ENCODE assay signal across 8 mouse cellular contexts in genomic region chr2:152820369-152820768, GRCm38 (mm10). TPM values are rescaled to one million over a fixed set of nuclear protein-coding genes. Genes with fewer than 3 reads are reported as not detected.
DNase-seq lines count a peak whose midpoint lies in the region; ATAC-seq and TF ChIP-seq lines count a peak whose summit lies in the region.

No protein-coding gene starts in this region.

- no peaks in the 10 kb centered on the region for H3K27me3 ChIP-seq in intestine, postnatal 0 days (replicated peaks; ENCODE audit: control insufficient read depth, insufficient read depth, low read length)
- no peaks in the 10 kb centered on the region for H3K27me3 ChIP-seq in liver, embryonic 14.5 days (ENCODE audit: control insufficient read depth, insufficient read depth, low read length)
- H3K27me3 ChIP-seq in neural tube, embryonic 14.5 days (ENCODE audit: control insufficient read depth, insufficient read depth, low read length): no peaks in the 10 kb centered on the region

- H3K27ac ChIP-seq in intestine, postnatal 0 days (ENCODE audit: low read depth, low read length): peak overlapping the region; percentile 54
- peak overlapping the region; percentile 14; the same call in 1 of the 2 replicates for H3K27ac ChIP-seq in liver, embryonic 14.5 days
- H3K27ac ChIP-seq in neural tube, embryonic 14.5 days (ENCODE audit: low read depth, low read length): peak overlapping the region; percentile 52; the same call in 1 of the 2 replicates

- H3K4me3 ChIP-seq in intestine, postnatal 0 days (ENCODE audit: low read depth, low read length): no peak overlapping the region
- H3K4me3 ChIP-seq in liver, embryonic 14.5 days (ENCODE audit: insufficient read depth in 1 of 2, low read depth in 2 of 2, low read length in 2 of 2): no peak overlapping the region
- no peak overlapping the region for H3K4me3 ChIP-seq in neural tube, embryonic 14.5 days (ENCODE audit: low read depth, low read length)

- H3K36me3 ChIP-seq in intestine, postnatal 0 days (ENCODE audit: control insufficient read depth, insufficient read depth): peaks cover 12% of the 10 kb centered on the region; the same call in 1 of the 2 replicates
- peaks cover 59% of the 10 kb centered on the region for H3K36me3 ChIP-seq in liver, embryonic 14.5 days (replicated peaks; ENCODE audit: control insufficient read depth, insufficient read depth, low read depth)
- no peaks in the 10 kb centered on the region for H3K36me3 ChIP-seq in neural tube, embryonic 14.5 days (ENCODE audit: control insufficient read depth, insufficient read depth, low read length)

- no peaks in the 10 kb centered on the region for H3K9me3 ChIP-seq in intestine, postnatal 0 days (ENCODE audit: control insufficient read depth)
- H3K9me3 ChIP-seq in liver, embryonic 14.5 days (ENCODE audit: control insufficient read depth, low read length): no peaks in the 10 kb centered on the region
- H3K9me3 ChIP-seq in neural tube, embryonic 14.5 days (ENCODE audit: control insufficient read depth, low read length): no peaks in the 10 kb centered on the region

- no peak overlapping the region for H3K9ac ChIP-seq in intestine, postnatal 0 days (ENCODE audit: low read depth, low read length)
- no peak overlapping the region for H3K9ac ChIP-seq in liver, embryonic 14.5 days (replicated peaks)
- H3K9ac ChIP-seq in neural tube, embryonic 14.5 days (replicated peaks; ENCODE audit: low read depth, low read length): no peak overlapping the region

- TF ChIP-seq EP300 in liver, embryonic 14.5 days (IDR thresholded peaks at IDR 0.05; ENCODE audit: low read depth): no peak

- no peak overlapping the region for H3K4me2 ChIP-seq in intestine, postnatal 0 days (replicated peaks; ENCODE audit: low read depth)
- H3K4me2 ChIP-seq in liver, embryonic 14.5 days (ENCODE audit: low read depth): no peak overlapping the region
- H3K4me2 ChIP-seq in neural tube, embryonic 14.5 days (ENCODE audit: low read depth, low read length): no peak overlapping the region

- WGBS in intestine, postnatal 0 days: 61% methylated on average over 2 of the region's 2 CpGs
- WGBS in liver, embryonic 14.5 days (ENCODE audit: insufficient replicate concordance): 90% methylated on average over 2 of the region's 2 CpGs
- 9% methylated on average over 2 of the region's 2 CpGs for WGBS in neural tube, embryonic 14.5 days

- 0 out of 2 replicates have a peak, but pooled peaks have one; percentile 16 for ATAC-seq in intestine, postnatal 0 days
- ATAC-seq in liver, embryonic 14.5 days (ENCODE audit: insufficient read depth): no peak
- no peak for ATAC-seq in neural tube, embryonic 14.5 days (ENCODE audit: low read depth)

- intact Hi-C loops in left cerebral cortex, postnatal 4 days (cut with DNase I): loop anchor here (10.0 kb wide), 1 partner anchor 56 kb away; no protein-coding TSS in a partner anchor

- TF ChIP-seq CTCF in intestine, postnatal 0 days (IDR thresholded peaks at IDR 0.05; ENCODE audit: low read depth): no peak
- no peak for TF ChIP-seq CTCF in liver, embryonic 14.5 days (IDR thresholded peaks at IDR 0.05; ENCODE audit: low read depth)

- peak; percentile 64 for DNase-seq in left cerebral cortex, adult 11 months (ENCODE audit: low spot score)
- DNase-seq in left cerebral cortex, postnatal 4 days: no peak
- peak; percentile 30 for DNase-seq in adrenal gland, postnatal 25 days
- DNase-seq in heart, adult 11 months: peak; percentile 100
- no peak for DNase-seq in liver, embryonic 14.5 days (ENCODE audit: low read depth in 3 of 3, low spot score in 3 of 3)
- no peak for DNase-seq in urinary bladder, postnatal 4 days (ENCODE audit: low spot score in 2 of 2)

- H3K4me1 ChIP-seq in intestine, postnatal 0 days (replicated peaks; ENCODE audit: control insufficient read depth, insufficient read depth, low read length): peaks cover 16% of the 10 kb centered on the region; the same call in 1 of the 2 replicates
- peaks cover 62 to 80% of the 10 kb centered on the region in 2 experiments for H3K4me1 ChIP-seq in liver, embryonic 14.5 days (replicated peaks; ENCODE audit: control insufficient read depth in 2 of 2, insufficient read depth in 2 of 2, low read length in 1 of 2)
- H3K4me1 ChIP-seq in neural tube, embryonic 14.5 days (ENCODE audit: control insufficient read depth, insufficient read depth, low read length): peaks cover 48% of the 10 kb centered on the region

RNA-seq across cellular contexts. Expression of gene Bcl2l1, which starts 11.2 kb away (rescaled TPM):
- total RNA-seq in left cerebral cortex, postnatal 4 days (2021): 100 to 1,000 TPM; 113 to 116 TPM
- total RNA-seq in adrenal gland, postnatal 25 days (2021): 48.9 and 61.8 TPM in 2 replicates
- 58.5 and 62.5 TPM in 2 replicates for polyA plus RNA-seq in intestine, postnatal 0 days (2015; fragmentation: Nextera tagmentation; extraction: Ambion mirVana)
- polyA plus RNA-seq in liver, embryonic 14.5 days (2012; rRNA removed): 72.2 and 81.6 TPM in 2 replicates
- 172 and 186 TPM in 2 replicates for polyA plus RNA-seq in liver, embryonic 14.5 days (2014; fragmentation: Nextera tagmentation; extraction: Ambion mirVana)
- 142 and 159 TPM in 2 replicates for polyA plus RNA-seq in neural tube, embryonic 14.5 days (2014; fragmentation: Nextera tagmentation; extraction: Ambion mirVana)

RNA-seq across cellular contexts. Expression of gene Tpx2, which starts 27.4 kb away (rescaled TPM):
- total RNA-seq in left cerebral cortex, postnatal 4 days (2021): 10 to 100 TPM in 1 of 2 experiments, 1 to 10 TPM in 1; 9.8 to 11.0 TPM
- total RNA-seq in adrenal gland, postnatal 25 days (2021): 9.6 and 13.5 TPM in 2 replicates
- polyA plus RNA-seq in intestine, postnatal 0 days (2015; fragmentation: Nextera tagmentation; extraction: Ambion mirVana): 15.3 and 16.1 TPM in 2 replicates
- polyA plus RNA-seq in liver, embryonic 14.5 days (2012; rRNA removed): 25.1 and 47.1 TPM in 2 replicates
- polyA plus RNA-seq in liver, embryonic 14.5 days (2014; fragmentation: Nextera tagmentation; extraction: Ambion mirVana): 80.9 and 82.6 TPM in 2 replicates
- 7.5 and 12.6 TPM in 2 replicates for polyA plus RNA-seq in neural tube, embryonic 14.5 days (2014; fragmentation: Nextera tagmentation; extraction: Ambion mirVana)

Comparison
In these comparisons a context has a peak if more than half of its experiments do, and no peak if none do; other contexts are left out.
1. DNase-seq: peak in left cerebral cortex, adult 11 months (single experiment), adrenal gland, postnatal 25 days (single experiment) and heart, adult 11 months (single experiment); none in left cerebral cortex, postnatal 4 days (single experiment), liver, embryonic 14.5 days (0 of 3) and urinary bladder, postnatal 4 days (0 of 2).
2. Peak in every context shown above with its lines, with median percentiles within 50 percentile points of each other: H3K27ac ChIP-seq.